Mouse (Mus musculus) liver, postnatal 0 days (tissue): ENCODE measurements around the gene Ptma.

Experiments
- CTCF ChIP-seq: sonication (generic); IDR thresholded peaks from 2 replicates; pipeline ENCODE4 v1.5.1; 2016; ENCODE audit warnings: antibody characterized with exemption, low read depth
- EP300 ChIP-seq: IDR thresholded peaks from 2 replicates; pipeline ENCODE4 v1.6.1; 2016; ENCODE audit warnings: antibody characterized with exemption, low read depth, mild to moderate bottlenecking

GRCm38 (mm10) chr1:86477738-86478285, 48.7 kb upstream of the Ptma start:
- no peak for TF ChIP-seq CTCF
- no peak for TF ChIP-seq EP300
